Mouse (Mus musculus): ENCODE measurements around the gene Chmp4b. TPM values are rescaled to one million over a fixed set of nuclear protein-coding genes. Genes with fewer than 3 reads are reported as not detected.

The Chmp4b gene
- polyA plus RNA-seq, 2 experiments = 20.7 to 206 TPM

GRCm38 (mm10) chr2:154716586-154716985 lies 65.1 kb downstream of the Chmp4b start:
- DNase-seq (ENCODE audit: low spot score) (no peak), ATAC-seq (ENCODE audit: low FRiP score, low read depth) (no peak)
- H3K9ac ChIP-seq (ENCODE audit: low read depth, low read length, severe bottlenecking) = no peak overlapping the region
- peaks cover 24% of the 10 kb centered on the region for H3K4me1 ChIP-seq (ENCODE audit: control insufficient read depth, insufficient read depth, low read length)
- H3K9me3 ChIP-seq (ENCODE audit: control insufficient read depth, low read length) = no peaks in the 10 kb centered on the region
- H3K27ac ChIP-seq (replicated peaks; ENCODE audit: low read depth, low read length) = no peak overlapping the region
- TF ChIP-seq POLR2A (IDR thresholded peaks at IDR 0.05; ENCODE audit: borderline replicate concordance, extremely low read depth, insufficient read depth, insufficient read length) = no peak
- no peaks in the 10 kb centered on the region for H3K27me3 ChIP-seq (ENCODE audit: control insufficient read depth, insufficient read depth, low read length)
- WGBS = 83% methylated on average over 4 of the region's 4 CpGs
- H3K4me3 ChIP-seq (replicated peaks; ENCODE audit: low read length) = no peak overlapping the region
- no peaks in the 10 kb centered on the region for H3K36me3 ChIP-seq (ENCODE audit: control insufficient read depth, insufficient read depth, low read length)
- no peak overlapping the region for H3K4me2 ChIP-seq (replicated peaks; ENCODE audit: low read depth, low read length, severe bottlenecking)

- Histone ChIP-seq H3K9ac (ENCODE audit: low read depth, low read length, severe bottlenecking) (no peak overlapping the region), H3K9me3 (ENCODE audit: control insufficient read depth, low read length) (no peaks in the 10 kb centered on the region), H3K4me1 (ENCODE audit: control insufficient read depth, insufficient read depth, low read length) (peaks cover 24% of the 10 kb centered on the region), H3K4me2 (replicated peaks; ENCODE audit: low read depth, low read length, severe bottlenecking) (no peak overlapping the region), H3K27me3 (ENCODE audit: control insufficient read depth, insufficient read depth, low read length) (no peaks in the 10 kb centered on the region), H3K27ac (replicated peaks; ENCODE audit: low read depth, low read length) (no peak overlapping the region), H3K4me3 (replicated peaks; ENCODE audit: low read length) (no peak overlapping the region), H3K36me3 (ENCODE audit: control insufficient read depth, insufficient read depth, low read length) (no peaks in the 10 kb centered on the region)
- DNase-seq (ENCODE audit: low spot score) = peak; percentile 39
- TF ChIP-seq POLR2A (IDR thresholded peaks at IDR 0.05; ENCODE audit: borderline replicate concordance, extremely low read depth, insufficient read depth, insufficient read length) = no peak
- peak; percentile 35; the same call in 1 of the 2 replicates for ATAC-seq (ENCODE audit: low FRiP score, low read depth)
Measured at GRCm38 (mm10) chr2:154717081-154717480, 65.6 kb downstream of the Chmp4b start.

GRCm38 (mm10) chr2:154718855-154719556 lies 67.5 kb downstream of the Chmp4b start:
- Histone ChIP-seq H3K27me3 (ENCODE audit: control insufficient read depth, insufficient read depth, low read length) (no peaks in the 10 kb centered on the region), H3K4me2 (replicated peaks; ENCODE audit: low read depth, low read length, severe bottlenecking) (no peak overlapping the region), H3K4me3 (replicated peaks; ENCODE audit: low read length) (no peak overlapping the region), H3K9ac (ENCODE audit: low read depth, low read length, severe bottlenecking) (no peak overlapping the region), H3K36me3 (ENCODE audit: control insufficient read depth, insufficient read depth, low read length) (no peaks in the 10 kb centered on the region), H3K4me1 (ENCODE audit: control insufficient read depth, insufficient read depth, low read length) (peaks cover 17% of the 10 kb centered on the region), H3K27ac (replicated peaks; ENCODE audit: low read depth, low read length) (no peak overlapping the region), H3K9me3 (ENCODE audit: control insufficient read depth, low read length) (no peaks in the 10 kb centered on the region)
- DNase-seq (ENCODE audit: low spot score) (no peak), ATAC-seq (ENCODE audit: low FRiP score, low read depth) (no peak)
- whole genome bisulfite sequencing = 79% methylated on average over 12 of the region's 12 CpGs
- no peak for TF ChIP-seq POLR2A (IDR thresholded peaks at IDR 0.05; ENCODE audit: borderline replicate concordance, extremely low read depth, insufficient read depth, insufficient read length)

GRCm38 (mm10) chr2:154720315-154720714 lies 68.8 kb downstream of the Chmp4b start:
- Histone ChIP-seq H3K27ac (replicated peaks; ENCODE audit: low read depth, low read length) (no peak overlapping the region), H3K4me1 (ENCODE audit: control insufficient read depth, insufficient read depth, low read length) (peaks cover 5% of the 10 kb centered on the region), H3K9me3 (ENCODE audit: control insufficient read depth, low read length) (no peaks in the 10 kb centered on the region), H3K4me3 (replicated peaks; ENCODE audit: low read length) (no peak overlapping the region), H3K36me3 (ENCODE audit: control insufficient read depth, insufficient read depth, low read length) (no peaks in the 10 kb centered on the region), H3K9ac (ENCODE audit: low read depth, low read length, severe bottlenecking) (no peak overlapping the region), H3K4me2 (replicated peaks; ENCODE audit: low read depth, low read length, severe bottlenecking) (no peak overlapping the region), H3K27me3 (ENCODE audit: control insufficient read depth, insufficient read depth, low read length) (no peaks in the 10 kb centered on the region)
- DNase-seq (ENCODE audit: low spot score) = no peak
- 75% methylated on average over 2 of the region's 2 CpGs for WGBS
- ATAC-seq (ENCODE audit: low FRiP score, low read depth) = no peak
- no peak for TF ChIP-seq POLR2A (IDR thresholded peaks at IDR 0.05; ENCODE audit: borderline replicate concordance, extremely low read depth, insufficient read depth, insufficient read length)

GRCm38 (mm10) chr2:154723473-154723872 lies 72.0 kb downstream of the Chmp4b start:
- peaks cover 7% of the 10 kb centered on the region; the same call in 1 of the 2 replicates for H3K4me1 ChIP-seq (ENCODE audit: control insufficient read depth, insufficient read depth, low read length)
- no peak overlapping the region for H3K4me2 ChIP-seq (replicated peaks; ENCODE audit: low read depth, low read length, severe bottlenecking)
- H3K36me3 ChIP-seq (ENCODE audit: control insufficient read depth, insufficient read depth, low read length) = no peaks in the 10 kb centered on the region
- H3K27ac ChIP-seq (replicated peaks; ENCODE audit: low read depth, low read length) = no peak overlapping the region
- no peak overlapping the region for H3K4me3 ChIP-seq (replicated peaks; ENCODE audit: low read length)
- WGBS = 80% methylated on average over 4 of the region's 4 CpGs
- ATAC-seq (ENCODE audit: low FRiP score, low read depth) (no peak), DNase-seq (ENCODE audit: low spot score) (no peak)
- no peaks in the 10 kb centered on the region for H3K27me3 ChIP-seq (ENCODE audit: control insufficient read depth, insufficient read depth, low read length)
- H3K9ac ChIP-seq (ENCODE audit: low read depth, low read length, severe bottlenecking) = no peak overlapping the region
- no peak for TF ChIP-seq POLR2A (IDR thresholded peaks at IDR 0.05; ENCODE audit: borderline replicate concordance, extremely low read depth, insufficient read depth, insufficient read length)
- H3K9me3 ChIP-seq (ENCODE audit: control insufficient read depth, low read length) = no peaks in the 10 kb centered on the region
